Mouse (Mus musculus): ENCODE results near the gene Acr.

Gene Acr

GRCm38 (mm10) chr15:89622312-89622958, 54.3 kb downstream of the Acr start:
- no peak for DNase-seq (ENCODE audit: low spot score in 2 of 2)

DNA sequence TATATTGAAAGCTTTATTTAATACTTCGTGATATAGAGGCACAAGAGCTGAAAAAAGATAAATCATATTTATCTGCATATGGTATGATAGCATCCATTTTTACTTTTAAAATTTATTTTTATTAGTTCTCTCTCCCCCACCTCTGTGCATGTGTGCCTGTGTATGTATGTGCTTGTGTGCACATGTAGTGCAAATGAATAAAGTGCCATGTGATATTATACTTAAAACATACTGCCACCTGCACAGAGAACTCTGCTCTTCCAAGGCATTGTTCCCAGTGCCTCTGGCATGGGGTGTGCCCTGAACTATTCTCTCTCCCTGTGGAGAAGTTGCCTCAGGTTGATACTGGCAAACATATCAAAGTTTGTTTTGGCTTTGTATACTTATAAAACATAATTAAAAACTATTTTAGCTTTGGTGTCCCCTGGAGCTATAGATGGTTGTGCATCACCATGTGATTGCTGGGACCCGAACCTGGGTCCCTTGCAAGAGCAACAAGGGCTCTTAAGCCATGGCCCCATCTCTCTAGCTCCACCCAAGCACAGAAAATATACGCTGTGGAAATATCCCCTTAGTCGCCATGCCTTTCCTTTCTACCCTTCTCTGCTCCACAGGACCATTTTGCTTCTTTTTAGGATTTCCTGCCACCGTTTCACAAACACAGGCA, 55.0 kb downstream of the Acr start:
- DNase-seq (ENCODE audit: low spot score in 2 of 2): no peak

GRCm38 (mm10) chr15:89623626-89623959, 55.5 kb downstream of the Acr start:
- peak; percentile 42 for DNase-seq (ENCODE audit: low spot score in 2 of 2)
